Mouse (Mus musculus) cerebellum, adult 2 months (tissue): ENCODE measurements at regions not wholly inside any gene's neighbourhood (a gene's known extent, or its start where the extent isn't known, plus 50 kb on each side); places are given as distances from the start of the nearest gene placed in this dataset.

Experiments used
- DNase-seq, 2 experiments: peaks; one replicate each; pipeline ENCODE4 v3.0.0; 2021
- H3K27ac ChIP-seq: fragments of 200-500 bp; 2 replicates; pipeline ENCODE4 v1.5.1; 2012; ENCODE audit warnings: low read length, control low read depth, inconsistent platforms; ENCODE audit not compliant: insufficient read depth
- H3K27me3 ChIP-seq: fragments of 200-500 bp; 2 replicates; pipeline ENCODE4 v1.6.1; 2012; ENCODE audit warnings: inconsistent platforms, mild to moderate bottlenecking, low read length, moderate library complexity; ENCODE audit not compliant: control insufficient read depth, insufficient read depth
- H3K4me1 ChIP-seq: fragments of 200-500 bp; 2 replicates; pipeline ENCODE4 v1.6.1; 2011; ENCODE audit warnings: low read length; ENCODE audit not compliant: control insufficient read depth, insufficient read depth
- H3K4me3 ChIP-seq: fragments of 200-500 bp; replicated peaks from 2 replicates; pipeline ENCODE3; 2011; ENCODE audit warnings: mild to moderate bottlenecking, low read depth, low read length, control low read depth; ENCODE audit not compliant: insufficient read depth
- CTCF ChIP-seq: fragments of 200-500 bp; IDR thresholded peaks from 2 replicates; pipeline ENCODE4 v1.5.1; 2011; ENCODE audit warnings: low read depth, mild to moderate bottlenecking, control low read depth, low read length, moderate library complexity, borderline replicate concordance; ENCODE audit not compliant: insufficient read depth
- POLR2A ChIP-seq: fragments of 200-500 bp; IDR thresholded peaks from 2 replicates; pipeline ENCODE4 v1.6.1; 2011; ENCODE audit warnings: low read length, control low read depth, borderline replicate concordance; ENCODE audit not compliant: insufficient read depth
- WGBS: fragments of 180-500 bp; shearing (Covaris S2); methylation state at CpG from one replicate; pipeline ENCODE4 v1.1.7; 2018; 5-methylcytosine and 5-hydroxymethylcytosine counted together

- Histone ChIP-seq H3K27ac (no peak overlapping the region), H3K4me3 (no peak overlapping the region), H3K27me3 (no peaks in the 10 kb centered on the region), H3K4me1 (no peaks in the 10 kb centered on the region)
- DNase-seq: no peak
- 58% methylated on average over 14 of the region's 14 CpGs for WGBS
- TF ChIP-seq POLR2A (no peak), CTCF (no peak)
Measured at GRCm38 (mm10) chr2:133118651-133119050, 172.9 kb upstream of the Fermt1 start.

DNA sequence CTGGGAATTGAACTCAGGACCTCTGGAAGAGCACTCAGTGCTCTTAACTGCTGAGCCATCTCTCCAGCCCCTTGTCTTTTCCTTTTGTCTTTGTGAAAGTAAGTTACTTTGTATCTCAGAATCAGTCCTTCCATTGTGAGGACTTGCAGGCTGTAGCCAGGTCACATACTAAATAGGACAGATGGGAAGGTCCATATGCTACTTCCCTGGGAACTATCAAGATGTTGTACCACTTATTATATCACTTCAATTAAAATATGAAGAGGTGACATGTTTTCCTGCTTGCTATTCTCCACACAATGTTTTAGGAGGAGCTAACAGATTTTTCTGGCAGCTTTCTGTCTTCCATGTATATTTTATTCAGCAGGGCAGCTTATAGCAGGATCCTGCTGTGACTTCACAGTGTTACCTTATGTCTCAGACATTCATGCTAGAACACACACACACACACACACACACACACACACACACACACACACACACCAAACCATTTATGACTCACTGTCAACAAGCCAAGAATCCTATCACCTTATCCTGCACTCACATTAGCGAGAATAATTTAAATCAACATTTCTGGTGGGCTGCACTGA is 179.6 kb upstream of the Fermt1 start:
- DNase-seq: no peak
- TF ChIP-seq POLR2A (no peak), CTCF (no peak)
- no peak overlapping the region for H3K27ac ChIP-seq
- H3K27me3 ChIP-seq: no peaks in the 10 kb centered on the region
- H3K4me3 ChIP-seq: no peak overlapping the region
- 77% methylated on average over 1 of the region's 1 CpGs for WGBS
- H3K4me1 ChIP-seq: no peaks in the 10 kb centered on the region

DNA sequence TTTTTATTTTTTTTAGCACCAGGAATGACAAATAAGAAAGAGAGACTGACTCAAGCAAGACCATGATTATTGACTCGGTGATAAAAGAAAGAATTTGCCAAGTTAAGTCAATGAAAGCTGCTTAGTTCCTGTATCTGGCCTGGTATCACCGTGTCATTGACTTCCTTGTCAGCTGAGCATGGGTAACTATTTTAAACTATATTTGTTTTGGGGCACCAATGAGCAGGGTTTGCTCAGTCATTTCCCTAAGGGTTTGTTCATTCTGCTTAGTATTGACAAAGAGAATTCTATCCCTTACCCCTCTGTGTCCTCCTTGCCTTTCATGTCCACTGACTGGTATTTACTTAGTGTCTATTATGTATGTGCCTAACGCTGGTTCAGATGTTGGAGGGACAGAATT is 189.2 kb upstream of the Fermt1 start:
- H3K4me3 ChIP-seq: no peak overlapping the region
- WGBS: 83% methylated on average over 3 of the region's 3 CpGs
- no peak overlapping the region for H3K27ac ChIP-seq
- H3K27me3 ChIP-seq: no peaks in the 10 kb centered on the region
- DNase-seq: no peak
- no peaks in the 10 kb centered on the region for H3K4me1 ChIP-seq
- TF ChIP-seq CTCF (no peak), POLR2A (no peak)

DNA sequence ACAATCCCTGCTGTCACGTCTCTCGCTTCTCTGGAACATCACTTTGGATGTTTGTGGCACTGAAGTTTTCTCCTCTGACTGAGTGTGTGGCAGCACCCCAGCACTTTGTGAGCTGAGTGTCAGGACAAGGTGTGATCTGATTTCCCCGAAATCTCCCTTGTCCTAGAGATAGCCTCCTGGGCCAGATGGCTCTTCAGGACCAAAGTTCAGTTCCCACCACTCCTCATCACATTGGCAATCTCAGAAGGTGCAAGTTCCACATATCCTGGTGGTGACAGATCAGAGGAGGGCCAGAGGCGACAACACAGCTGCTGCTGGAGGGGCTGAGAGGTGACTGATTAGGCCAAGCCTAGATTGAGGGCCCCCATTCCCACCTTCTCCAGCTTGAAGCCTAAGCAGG is 193.2 kb upstream of the Fermt1 start:
- WGBS: 92% methylated on average over 4 of the region's 4 CpGs
- no peak for TF ChIP-seq POLR2A
- TF ChIP-seq CTCF: no peak

GRCm38 (mm10) chr2:133141341-133142035 is 195.8 kb upstream of the Fermt1 start:
- Histone ChIP-seq H3K27ac (no peak overlapping the region), H3K4me1 (no peaks in the 10 kb centered on the region), H3K4me3 (no peak overlapping the region), H3K27me3 (no peaks in the 10 kb centered on the region)
- WGBS: 75% methylated on average over 6 of the region's 6 CpGs
- TF ChIP-seq CTCF: no peak
- no peak for TF ChIP-seq POLR2A
- no peak for DNase-seq

More for the DNA sequence above, 193.2 kb upstream of the Fermt1 start:
- no peaks in the 10 kb centered on the region for H3K4me1 ChIP-seq
- H3K4me3 ChIP-seq: no peak overlapping the region
- no peak overlapping the region for H3K27ac ChIP-seq
- no peaks in the 10 kb centered on the region for H3K27me3 ChIP-seq
- no peak for DNase-seq

- H3K27ac ChIP-seq: no peak overlapping the region
- no peak for DNase-seq
- no peak for TF ChIP-seq CTCF
- no peak for TF ChIP-seq POLR2A
- no peaks in the 10 kb centered on the region for H3K4me1 ChIP-seq
- 67% methylated on average over 1 of the region's 1 CpGs for WGBS
- no peaks in the 10 kb centered on the region for H3K27me3 ChIP-seq
- no peak overlapping the region for H3K4me3 ChIP-seq
Measured at GRCm38 (mm10) chr2:133152461-133152860, 206.8 kb upstream of the Fermt1 start.

GRCm38 (mm10) chr2:133156537-133156936 is 210.8 kb upstream of the Fermt1 start:
- TF ChIP-seq CTCF (no peak), POLR2A (no peak)
- H3K27me3 ChIP-seq: no peaks in the 10 kb centered on the region
- 69% methylated on average over 3 of the region's 3 CpGs for WGBS
- no peaks in the 10 kb centered on the region for H3K4me1 ChIP-seq
- no peak overlapping the region for H3K27ac ChIP-seq
- no peak for DNase-seq
- no peak overlapping the region for H3K4me3 ChIP-seq

GRCm38 (mm10) chr2:133158206-133158605 is 212.5 kb upstream of the Fermt1 start:
- H3K4me1 ChIP-seq: no peaks in the 10 kb centered on the region
- no peak overlapping the region for H3K4me3 ChIP-seq
- no peaks in the 10 kb centered on the region for H3K27me3 ChIP-seq
- 44% methylated on average over 8 of the region's 8 CpGs for WGBS
- H3K27ac ChIP-seq: no peak overlapping the region
- no peak for DNase-seq
- no peak for TF ChIP-seq CTCF
- no peak for TF ChIP-seq POLR2A
